Mouse (Mus musculus): ENCODE data around the gene Fam178b. TPM values are rescaled to one million over a fixed set of nuclear protein-coding genes. Genes with fewer than 3 reads are reported as not detected.

Fam178b gene
- polyA plus RNA-seq, 2 experiments, result 0.21 to 0.27 TPM

DNA sequence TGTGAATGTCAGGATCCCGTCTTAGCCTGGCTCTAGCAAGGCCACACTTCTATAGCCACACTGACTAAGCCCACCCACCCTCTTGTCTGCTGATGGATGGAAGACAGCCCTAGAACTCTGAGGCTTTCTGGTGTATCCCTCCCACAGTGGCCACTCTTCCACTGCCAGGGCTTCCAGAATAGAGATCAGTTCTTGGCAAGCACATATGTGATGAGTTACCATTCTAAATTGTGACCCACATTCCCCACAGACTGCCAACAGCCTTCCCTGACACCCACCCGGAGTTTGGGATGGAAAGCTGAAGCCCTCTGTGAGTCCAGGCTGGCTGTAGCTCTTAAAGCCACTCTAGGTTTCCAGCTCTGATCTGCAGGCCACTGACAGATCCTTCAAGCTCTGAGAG is 24.2 kb upstream of the Fam178b start:
- no peak for TF ChIP-seq EP300 (IDR thresholded peaks at IDR 0.05; ENCODE audit: low read depth)
- TF ChIP-seq CTCF (IDR thresholded peaks at IDR 0.05; ENCODE audit: low read depth), result no peak
- Histone ChIP-seq H3K4me2 (ENCODE audit: low read depth) (no peak overlapping the region), H3K27me3 (ENCODE audit: control insufficient read depth, insufficient read depth, low read length) (no peaks in the 10 kb centered on the region), H3K4me3 (ENCODE audit: insufficient read depth in 1 of 2, low read depth in 2 of 2, low read length in 2 of 2) (no peak overlapping the region), H3K9ac (replicated peaks) (no peak overlapping the region), H3K36me3 (replicated peaks; ENCODE audit: control insufficient read depth, insufficient read depth, low read depth) (peaks cover 19% of the 10 kb centered on the region), H3K27ac (no peak overlapping the region), H3K9me3 (ENCODE audit: control insufficient read depth, low read length) (no peaks in the 10 kb centered on the region), H3K4me1 (replicated peaks; ENCODE audit: control insufficient read depth in 2 of 2, insufficient read depth in 2 of 2, low read length in 1 of 2) (peaks cover 6 to 15% of the 10 kb centered on the region in 2 experiments)
- WGBS (ENCODE audit: insufficient replicate concordance), result 69% methylated on average over 2 of the region's 2 CpGs
- ATAC-seq (ENCODE audit: insufficient read depth) (no peak), DNase-seq (ENCODE audit: low read depth in 3 of 3, low spot score in 3 of 3) (no peak)

DNA sequence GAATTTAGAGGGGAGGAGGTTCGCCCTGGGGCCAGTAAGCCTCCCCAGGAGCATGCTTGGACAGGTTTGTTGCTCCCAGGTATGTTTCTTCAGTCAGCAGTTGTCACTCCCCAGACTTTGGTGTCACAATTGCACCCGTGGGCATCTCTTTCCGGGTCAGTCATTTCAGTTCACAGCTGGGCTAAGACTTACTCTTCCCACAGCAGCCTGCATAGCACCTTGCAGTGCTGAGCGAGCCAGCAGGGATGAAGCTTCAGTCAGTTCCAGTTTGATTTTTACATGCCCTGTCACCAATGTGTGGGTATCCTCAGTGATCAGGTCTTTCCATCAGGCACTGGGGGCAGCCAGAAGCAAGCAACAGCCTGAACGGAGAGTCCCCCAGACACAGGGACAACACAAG is 14.0 kb upstream of the Fam178b start:
- TF ChIP-seq EP300 (IDR thresholded peaks at IDR 0.05; ENCODE audit: low read depth) (no peak), CTCF (IDR thresholded peaks at IDR 0.05; ENCODE audit: low read depth) (no peak)
- Histone ChIP-seq H3K9ac (replicated peaks) (no peak overlapping the region), H3K27ac (no peak overlapping the region), H3K4me3 (ENCODE audit: insufficient read depth in 1 of 2, low read depth in 2 of 2, low read length in 2 of 2) (no peak overlapping the region), H3K9me3 (ENCODE audit: control insufficient read depth, low read length) (no peaks in the 10 kb centered on the region), H3K27me3 (ENCODE audit: control insufficient read depth, insufficient read depth, low read length) (no peaks in the 10 kb centered on the region), H3K4me1 (replicated peaks; ENCODE audit: control insufficient read depth in 2 of 2, insufficient read depth in 2 of 2, low read length in 1 of 2) (peaks cover 0 to 4% of the 10 kb centered on the region in 2 experiments; a peak in 2 of 4 replicates), H3K4me2 (ENCODE audit: low read depth) (no peak overlapping the region), H3K36me3 (replicated peaks; ENCODE audit: control insufficient read depth, insufficient read depth, low read depth) (peaks cover 29% of the 10 kb centered on the region)
- DNase-seq (ENCODE audit: low read depth in 3 of 3, low spot score in 3 of 3) (no peak), ATAC-seq (ENCODE audit: insufficient read depth) (no peak)
- WGBS (ENCODE audit: insufficient replicate concordance), result 67% methylated on average over 5 of the region's 5 CpGs

DNA sequence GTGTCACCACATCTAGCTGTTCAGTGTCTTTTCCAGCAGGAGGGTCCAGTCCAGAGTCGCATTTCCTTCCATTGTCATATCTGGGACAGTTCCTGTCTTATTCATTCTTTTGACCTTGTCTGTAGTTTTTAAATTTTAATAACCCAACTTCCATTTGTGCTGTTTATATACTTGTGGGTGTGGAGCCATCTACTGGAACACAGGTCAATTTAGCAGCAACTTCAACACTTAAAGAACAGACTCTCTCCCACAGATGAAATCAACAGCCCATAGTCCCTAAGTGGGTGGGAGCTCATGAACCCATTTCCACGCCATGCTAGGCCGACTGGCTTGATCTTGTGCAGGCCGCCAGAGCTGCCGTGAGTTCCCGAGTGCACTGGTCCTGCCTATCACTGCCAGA is 13.4 kb upstream of the Fam178b start:
- Histone ChIP-seq H3K36me3 (replicated peaks; ENCODE audit: control insufficient read depth, insufficient read depth, low read depth) (peaks cover 29% of the 10 kb centered on the region), H3K9ac (replicated peaks) (no peak overlapping the region), H3K27ac (no peak overlapping the region), H3K27me3 (ENCODE audit: control insufficient read depth, insufficient read depth, low read length) (no peaks in the 10 kb centered on the region), H3K9me3 (ENCODE audit: control insufficient read depth, low read length) (no peaks in the 10 kb centered on the region), H3K4me1 (replicated peaks; ENCODE audit: control insufficient read depth in 2 of 2, insufficient read depth in 2 of 2, low read length in 1 of 2) (peaks cover 0 to 5% of the 10 kb centered on the region in 2 experiments; a peak in 2 of 4 replicates), H3K4me2 (ENCODE audit: low read depth) (no peak overlapping the region), H3K4me3 (ENCODE audit: insufficient read depth in 1 of 2, low read depth in 2 of 2, low read length in 2 of 2) (no peak overlapping the region)
- TF ChIP-seq EP300 (IDR thresholded peaks at IDR 0.05; ENCODE audit: low read depth) (no peak), CTCF (IDR thresholded peaks at IDR 0.05; ENCODE audit: low read depth) (0 out of 2 replicates have a peak, but pooled peaks have one; percentile 2)
- WGBS (ENCODE audit: insufficient replicate concordance), result 65% methylated on average over 6 of the region's 6 CpGs
- DNase-seq (ENCODE audit: low read depth in 3 of 3, low spot score in 3 of 3) (no peak), ATAC-seq (ENCODE audit: insufficient read depth) (no peak)

DNA sequence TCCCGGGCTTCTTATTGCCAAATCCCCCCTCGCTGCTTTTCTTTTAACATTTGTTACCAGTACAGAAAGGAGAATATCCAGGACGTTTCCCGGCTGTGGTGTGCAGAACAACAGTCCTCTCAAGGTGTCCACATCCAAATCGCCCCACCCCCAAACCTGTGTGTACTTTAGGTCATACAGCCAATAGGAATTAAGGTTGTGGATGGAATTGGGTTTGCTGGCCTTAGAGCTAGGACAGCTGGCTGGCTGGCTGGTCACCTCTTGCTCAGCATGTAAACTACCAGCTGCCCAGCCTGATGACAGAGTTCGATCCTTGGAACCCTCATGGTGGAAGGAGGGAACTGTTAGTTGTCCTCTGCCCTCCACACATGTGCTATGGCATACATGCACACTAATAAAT is 11.9 kb upstream of the Fam178b start:
- Histone ChIP-seq H3K36me3 (replicated peaks; ENCODE audit: control insufficient read depth, insufficient read depth, low read depth) (peaks cover 14% of the 10 kb centered on the region), H3K4me3 (ENCODE audit: insufficient read depth in 1 of 2, low read depth in 2 of 2, low read length in 2 of 2) (no peak overlapping the region), H3K9ac (replicated peaks) (no peak overlapping the region), H3K27me3 (ENCODE audit: control insufficient read depth, insufficient read depth, low read length) (no peaks in the 10 kb centered on the region), H3K27ac (no peak overlapping the region), H3K4me1 (replicated peaks; ENCODE audit: control insufficient read depth in 2 of 2, insufficient read depth in 2 of 2, low read length in 1 of 2) (peaks cover 6 to 10% of the 10 kb centered on the region in 2 experiments; a peak in 3 of 4 replicates), H3K9me3 (ENCODE audit: control insufficient read depth, low read length) (no peaks in the 10 kb centered on the region), H3K4me2 (ENCODE audit: low read depth) (no peak overlapping the region)
- 69% methylated on average over 6 of the region's 6 CpGs for WGBS (ENCODE audit: insufficient replicate concordance)
- ATAC-seq (ENCODE audit: insufficient read depth) (no peak), DNase-seq (ENCODE audit: low read depth in 3 of 3, low spot score in 3 of 3) (no peak)
- TF ChIP-seq EP300 (IDR thresholded peaks at IDR 0.05; ENCODE audit: low read depth), result no peak

DNA sequence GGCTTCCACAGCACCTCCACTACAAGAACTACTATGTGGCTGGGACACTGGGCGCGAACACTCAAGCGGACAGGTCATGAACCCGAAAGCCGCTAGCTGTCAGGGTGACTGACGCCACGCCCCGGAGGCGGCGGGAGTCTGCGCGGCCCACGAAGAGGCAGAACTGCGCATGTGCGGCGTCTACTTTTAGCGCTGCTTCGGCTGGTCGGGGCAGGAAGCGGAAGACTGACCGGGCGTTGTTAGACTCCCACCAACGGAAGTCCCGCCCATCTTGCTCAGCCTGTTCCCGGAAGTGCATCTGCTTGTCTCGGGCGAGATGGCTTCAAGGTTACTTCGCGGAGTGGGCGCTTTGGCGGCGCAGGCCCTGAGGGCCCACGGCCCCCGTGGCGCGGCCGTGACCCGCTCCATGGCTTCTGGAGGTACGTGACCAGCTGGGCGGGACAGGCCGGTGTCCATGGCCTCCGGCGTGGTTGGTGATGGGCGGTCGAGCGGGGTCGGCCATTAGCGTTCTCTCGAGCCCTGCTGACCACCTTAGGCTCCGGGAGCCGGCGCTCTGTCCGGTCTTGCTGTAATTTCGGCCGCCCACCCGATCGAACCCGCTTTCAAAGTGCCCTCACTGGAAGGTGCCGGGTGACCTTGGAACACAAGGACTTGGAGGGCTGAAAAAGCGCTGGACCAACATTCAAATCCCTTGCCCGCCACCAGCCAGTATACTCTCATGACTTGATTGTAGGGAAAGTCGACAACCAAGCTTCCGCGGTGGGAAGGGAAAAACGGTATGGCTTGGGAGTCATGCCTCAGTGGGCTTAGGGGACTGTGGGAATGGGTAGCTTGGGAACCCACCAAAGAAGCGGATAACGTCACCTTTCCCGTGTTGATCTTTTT is 8.5 kb upstream of the Fam178b start, which contains the start of gene Cox5b:
Cox5b (plus strand) TSS at position 179 of the 885 bp plus-strand sequence.
- TF ChIP-seq CTCF (IDR thresholded peaks at IDR 0.05; ENCODE audit: low read depth), result 0 out of 2 replicates have a peak, but pooled peaks have one; percentile 7
- no peak for TF ChIP-seq EP300 (IDR thresholded peaks at IDR 0.05; ENCODE audit: low read depth)
- Histone ChIP-seq H3K36me3 (replicated peaks; ENCODE audit: control insufficient read depth, insufficient read depth, low read depth) (peaks cover 14% of the 10 kb centered on the region), H3K4me3 (ENCODE audit: insufficient read depth in 1 of 2, low read depth in 2 of 2, low read length in 2 of 2) (peak within 1 kb of the TSS; percentile 94 to 95), H3K27me3 (ENCODE audit: control insufficient read depth, insufficient read depth, low read length) (no peaks in the 10 kb centered on the region), H3K27ac (peak within 1 kb of the TSS; percentile 44), H3K4me1 (replicated peaks; ENCODE audit: control insufficient read depth in 2 of 2, insufficient read depth in 2 of 2, low read length in 1 of 2) (peaks cover 6 to 10% of the 10 kb centered on the region in 2 experiments; a peak in 3 of 4 replicates), H3K9me3 (ENCODE audit: control insufficient read depth, low read length) (no peaks in the 10 kb centered on the region), H3K4me2 (ENCODE audit: low read depth) (peak within 1 kb of the TSS; percentile 84), H3K9ac (replicated peaks) (peak within 1 kb of the TSS; percentile 91)
- ATAC-seq (ENCODE audit: insufficient read depth) (peak; percentile 96), DNase-seq (ENCODE audit: low read depth in 3 of 3, low spot score in 3 of 3) (peak; percentile 97 to 98 (median 98))
- whole genome bisulfite sequencing (ENCODE audit: insufficient replicate concordance), result under 1% methylated on average over 68 of the region's 68 CpGs
